Mouse (Mus musculus) cerebellum, adult 2 months (tissue): Measurements from ENCODE around the gene Xndc1.

Source experiments
- CTCF ChIP-seq: fragments of 200-500 bp; IDR thresholded peaks from 2 replicates; pipeline ENCODE4 v1.5.1; 2011; ENCODE audit warnings: low read depth, mild to moderate bottlenecking, control low read depth, low read length, moderate library complexity, borderline replicate concordance; ENCODE audit not compliant: insufficient read depth
- POLR2A ChIP-seq: fragments of 200-500 bp; IDR thresholded peaks from 2 replicates; pipeline ENCODE4 v1.6.1; 2011; ENCODE audit warnings: low read length, control low read depth, borderline replicate concordance; ENCODE audit not compliant: insufficient read depth

DNA sequence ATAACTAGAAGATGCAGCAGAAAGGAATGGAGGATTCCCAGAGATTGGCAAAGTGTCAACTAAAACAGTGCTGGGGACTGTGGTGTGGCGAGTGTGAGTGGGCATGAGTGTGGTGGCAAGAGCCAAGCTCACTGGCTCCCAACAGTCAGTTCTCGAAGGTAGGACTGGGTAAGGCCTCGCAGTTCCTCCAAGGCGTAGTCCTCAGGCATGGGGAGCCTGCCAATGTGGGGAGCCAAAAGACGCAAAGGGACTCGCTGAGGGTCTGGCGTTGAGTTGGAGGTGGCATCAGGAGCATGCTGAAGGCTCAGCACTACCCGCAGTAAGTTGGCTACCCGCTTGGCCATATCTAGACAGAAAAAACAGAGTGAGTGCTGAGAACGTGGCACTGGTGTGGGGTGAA, 55.0 kb downstream of the Xndc1 start:
- TF ChIP-seq POLR2A: no peak
- TF ChIP-seq CTCF: no peak
